Mouse (Mus musculus) layer of hippocampus, adult 11-12 months (tissue): ENCODE measurements around the gene Tmem240.
"Not testable (repeated sequence)": the region's sequence is repeated elsewhere in the genome, so short reads cannot be mapped to it uniquely, and the experiment has no call there.

Source experiments
- DNase-seq: peaks from one replicate; pipeline ENCODE4 v3.0.0; 2022; ENCODE audit warnings: low spot score

The Tmem240 gene

GRCm38 (mm10) chr4:155734951-155735702 lies 527 bp downstream of the Tmem240 start:
- DNase-seq, result no peak

DNA sequence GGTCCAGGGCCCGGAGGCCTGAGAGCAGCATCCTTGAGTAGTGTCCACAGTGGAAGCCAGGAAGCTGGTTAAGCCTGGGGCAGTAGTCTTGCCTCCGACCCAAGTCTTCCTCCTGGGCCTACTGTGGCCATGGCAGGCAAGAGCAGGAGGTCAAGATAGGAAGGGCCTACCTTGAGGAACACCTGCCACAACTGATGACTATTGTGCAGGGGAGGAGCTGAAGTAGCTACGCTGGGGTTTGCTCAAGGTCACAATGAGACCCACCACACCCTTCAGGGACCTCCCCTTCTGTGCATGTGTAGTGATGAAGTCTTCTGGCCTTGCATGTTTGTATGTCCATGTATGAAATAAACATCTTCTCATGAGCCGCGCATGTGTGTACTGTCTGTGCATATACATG lies 1.2 kb downstream of the Tmem240 start:
- DNase-seq, result no peak

DNA sequence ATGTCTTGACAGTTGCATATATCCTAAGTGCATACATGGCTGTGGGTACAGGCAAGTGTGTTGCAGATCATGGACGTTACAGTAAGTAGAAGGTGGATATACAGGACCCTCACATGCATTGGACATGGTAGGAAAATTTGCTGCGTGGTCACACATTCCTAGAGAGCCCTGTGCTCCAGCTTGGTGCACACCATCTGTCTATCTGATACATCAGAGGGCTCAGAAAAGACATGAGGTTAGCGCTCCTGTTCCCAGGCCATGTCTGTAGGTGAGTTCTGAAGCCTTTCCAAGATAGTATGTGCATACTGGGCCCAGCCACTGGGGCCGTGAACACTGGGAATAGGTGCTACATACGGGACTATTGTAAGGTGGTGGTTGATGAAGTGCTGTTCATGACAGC lies 1.8 kb downstream of the Tmem240 start:
- no peak for DNase-seq

DNA sequence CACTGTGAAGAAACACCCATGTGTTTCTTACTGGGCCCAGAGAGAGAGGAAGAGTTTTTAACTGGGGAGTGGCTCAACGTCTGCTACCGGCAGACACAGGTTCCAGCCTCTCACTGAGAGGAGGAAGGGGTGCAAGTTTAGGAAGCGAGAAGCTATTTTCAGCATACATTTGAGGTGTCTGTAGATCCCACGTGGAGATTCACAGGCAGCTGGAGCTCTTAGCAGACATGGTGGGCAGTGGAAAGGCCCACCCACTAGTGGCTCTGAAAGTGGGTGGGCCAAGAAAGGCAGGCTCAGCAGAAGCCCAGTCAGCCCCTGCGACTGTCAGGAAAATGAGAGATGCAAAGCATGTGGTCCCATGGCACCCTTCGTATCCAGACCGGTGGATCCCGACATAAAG lies 3.7 kb downstream of the Tmem240 start:
- DNase-seq, result no peak

DNA sequence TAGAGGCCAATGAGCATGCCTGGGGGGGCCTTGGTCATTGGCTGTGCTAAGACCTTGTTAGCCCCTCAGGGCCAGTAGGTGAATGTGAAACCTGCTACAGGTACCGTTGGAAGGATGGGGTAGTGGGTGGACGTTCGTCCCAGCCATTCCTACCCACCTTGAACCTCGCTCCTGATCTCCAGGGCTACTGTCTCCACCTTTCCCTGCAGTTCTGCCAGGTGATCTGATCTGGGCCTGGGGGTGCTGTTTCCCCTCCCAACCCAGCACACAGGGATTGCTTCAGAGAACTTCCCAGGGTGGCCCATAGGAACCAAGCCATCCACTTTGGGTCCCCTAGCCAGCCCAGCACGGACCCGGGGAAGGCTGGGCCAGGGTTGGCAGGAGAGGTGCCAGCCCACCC lies 4.6 kb downstream of the Tmem240 start:
- no peak for DNase-seq

- DNase-seq, result no peak
These were observed 5.4 kb downstream of the Tmem240 start for GRCm38 (mm10) chr4:155739741-155740636.

GRCm38 (mm10) chr4:155740681-155741080 lies 6.1 kb downstream of the Tmem240 start:
- DNase-seq, result not testable (repeated sequence)

DNA sequence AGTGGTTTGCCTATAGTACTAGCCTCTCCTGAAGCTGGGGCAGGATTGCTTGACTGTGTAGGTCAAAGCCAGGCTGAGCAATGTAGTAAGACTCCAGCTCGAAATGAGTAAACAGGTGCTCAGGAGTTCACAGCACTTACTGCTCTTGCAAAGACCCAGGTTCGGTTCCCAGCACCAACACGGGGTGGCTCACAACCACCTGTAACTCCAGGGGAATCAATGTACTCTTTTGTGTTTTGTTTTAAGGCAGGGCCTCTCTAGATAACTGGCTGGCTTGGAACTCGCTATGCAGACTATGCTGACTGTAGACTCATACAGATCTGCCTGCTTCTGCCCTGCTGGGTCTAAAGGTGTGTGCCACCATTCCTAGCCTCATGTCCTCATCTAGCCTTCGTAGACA lies 8.1 kb downstream of the Tmem240 start:
- DNase-seq, result no peak

- no peak for DNase-seq
These were observed 9.9 kb downstream of the Tmem240 start for GRCm38 (mm10) chr4:155744474-155744873.

DNA sequence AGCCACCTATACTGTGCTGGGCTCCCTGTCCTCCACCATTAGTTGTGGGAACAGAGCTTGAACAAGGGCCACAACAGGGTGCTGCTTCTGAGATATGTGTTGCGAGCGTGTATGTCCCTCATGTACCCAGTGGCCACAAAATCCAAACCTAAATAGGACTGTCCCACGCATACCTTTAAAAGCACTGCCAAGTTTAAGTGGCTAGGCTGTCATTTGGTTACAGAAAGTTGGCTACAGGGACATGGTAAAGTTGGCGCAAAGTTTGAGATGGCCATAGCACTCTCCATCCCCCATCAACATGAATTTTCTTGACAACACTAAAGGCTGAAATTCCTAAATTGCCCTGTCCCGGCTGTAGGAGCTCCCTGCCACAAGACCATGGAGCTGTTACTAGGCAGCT lies 10.5 kb downstream of the Tmem240 start:
- DNase-seq, result no peak

GRCm38 (mm10) chr4:155746036-155746548 lies 11.5 kb downstream of the Tmem240 start:
- no peak for DNase-seq

GRCm38 (mm10) chr4:155746575-155747490 lies 12.2 kb downstream of the Tmem240 start:
- DNase-seq, result no peak

GRCm38 (mm10) chr4:155757011-155757410 lies 22.4 kb downstream of the Tmem240 start:
- DNase-seq, result no peak

DNA sequence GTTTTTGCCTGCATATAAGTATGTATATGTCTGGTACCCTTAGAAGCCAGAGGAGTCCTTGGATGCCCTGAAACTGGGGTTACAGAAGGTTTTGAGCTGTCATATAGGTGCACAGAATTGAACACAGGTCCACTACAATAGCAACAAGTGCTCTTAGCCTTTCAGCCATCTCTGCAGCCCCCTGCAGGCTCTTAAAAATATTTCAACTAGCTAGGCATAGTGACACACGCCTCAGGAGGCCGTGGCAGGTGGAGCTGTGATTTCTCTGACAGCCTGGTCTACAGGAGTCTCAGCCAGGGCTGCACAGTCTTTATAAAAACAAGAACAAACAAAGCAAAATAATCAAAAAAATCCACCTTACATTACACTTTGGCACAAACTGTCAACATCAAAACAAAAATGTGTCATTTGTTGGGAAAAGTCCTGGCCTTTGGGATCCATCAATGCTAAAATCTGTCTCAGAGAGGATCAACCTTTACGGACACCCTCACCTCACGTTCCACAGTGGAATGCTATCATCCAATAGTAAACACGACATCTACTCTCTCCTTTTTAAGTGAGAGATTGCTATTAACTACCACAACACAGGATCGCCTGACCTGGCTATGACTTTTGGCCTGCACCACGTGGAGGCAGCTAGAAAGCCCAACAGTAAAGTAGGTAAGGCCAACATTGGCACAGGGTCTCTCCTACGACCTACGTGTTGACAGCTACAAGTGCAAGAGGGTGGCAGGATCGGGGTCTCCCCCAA lies 25.4 kb downstream of the Tmem240 start:
- no peak for DNase-seq

DNA sequence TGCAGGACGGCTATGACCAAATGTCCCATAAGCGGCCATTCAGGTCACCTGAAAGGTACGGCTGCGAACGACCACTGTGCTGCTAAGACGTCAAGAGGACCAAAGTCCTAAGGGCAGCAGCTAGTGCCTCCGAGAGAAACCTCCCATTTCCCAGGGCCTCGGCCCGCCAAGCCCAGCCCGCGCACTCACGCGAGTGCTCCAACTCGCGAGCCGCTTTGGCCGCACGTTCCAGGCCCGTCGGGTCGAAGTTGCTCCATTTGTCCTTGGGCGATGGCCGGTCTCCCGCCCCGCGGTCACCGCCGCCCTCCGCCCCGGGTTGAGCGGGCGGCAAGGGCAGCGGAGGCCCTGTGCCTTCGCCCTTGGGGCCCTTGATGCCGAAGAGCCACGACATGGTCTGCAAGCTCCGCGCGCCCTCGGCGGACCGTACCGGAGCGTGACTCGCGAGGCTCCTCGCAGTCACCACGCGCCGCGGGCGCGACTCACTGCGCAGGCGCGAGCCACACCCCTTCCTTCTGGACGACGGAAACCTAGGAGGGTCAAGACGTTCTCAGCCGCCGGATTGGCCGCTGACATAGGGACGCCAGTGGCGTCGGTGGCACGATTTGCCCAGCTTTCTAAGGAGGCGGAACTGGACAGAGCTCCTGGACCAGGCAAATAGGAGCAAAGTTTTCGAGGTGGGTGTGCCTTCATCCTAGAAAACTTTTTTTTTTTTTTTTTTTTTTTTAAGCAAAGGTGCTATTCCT lies 26.2 kb downstream of the Tmem240 start, which contains the start of gene Atad3a:
TSS of gene Atad3a (minus strand) at position 481 of the 743 bp plus-strand sequence.
- DNase-seq, result peak; percentile 96

GRCm38 (mm10) chr4:155761356-155762099 lies 26.9 kb downstream of the Tmem240 start:
- no peak for DNase-seq

DNA sequence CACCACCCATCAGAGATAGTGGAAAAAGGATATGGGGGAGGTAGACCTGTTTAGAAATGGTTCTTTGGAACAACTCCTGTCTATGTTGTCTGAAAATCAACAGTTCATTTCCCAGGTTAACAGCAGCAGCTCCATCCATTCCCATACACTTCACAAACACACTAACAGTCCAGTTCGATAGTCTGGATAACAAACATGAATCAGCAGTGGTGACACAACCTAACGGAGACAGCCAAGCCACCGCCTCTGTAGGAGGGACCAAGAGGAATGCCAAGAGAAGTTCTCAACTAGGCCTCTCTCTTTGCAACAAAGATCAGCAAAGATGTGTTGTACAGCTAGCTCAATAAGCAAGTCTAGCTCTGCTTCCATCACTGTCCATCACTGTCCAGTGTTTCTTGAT lies 27.8 kb downstream of the Tmem240 start:
- no peak for DNase-seq

- DNase-seq, result no peak
These were observed 34.9 kb downstream of the Tmem240 start for GRCm38 (mm10) chr4:155769496-155769879.

- DNase-seq, result peak; percentile 92
These were observed 35.4 kb downstream of the Tmem240 start for GRCm38 (mm10) chr4:155769880-155770512.
